Mouse (Mus musculus): ENCODE results near the gene Gimap4. TPM values are rescaled to one million over a fixed set of nuclear protein-coding genes. Genes with fewer than 3 reads are reported as not detected.

Gene Gimap4
- polyA plus RNA-seq, 1 experiment, result not detected

DNA sequence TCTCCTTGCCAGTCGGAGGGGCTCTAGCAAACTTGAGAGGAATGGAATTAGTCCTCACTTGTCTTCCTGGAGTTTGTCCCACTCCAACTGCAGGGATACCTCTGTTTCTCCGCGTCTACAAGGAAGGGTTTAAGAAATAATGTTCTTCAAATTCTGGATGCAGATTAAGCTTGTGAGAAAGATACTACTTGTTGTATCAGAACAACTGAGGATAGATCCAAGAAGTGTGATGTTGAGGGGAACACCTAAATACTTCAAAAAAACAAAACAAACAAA is 55.4 kb downstream of the Gimap4 start:
- no peak for TF ChIP-seq E2F4 (IDR thresholded peaks at IDR 0.05; ENCODE audit: insufficient read depth)
- TF ChIP-seq USF1 (IDR thresholded peaks at IDR 0.05; ENCODE audit: low read depth), result no peak
- TF ChIP-seq REST (IDR thresholded peaks at IDR 0.05; ENCODE audit: insufficient read depth, insufficient read length), result no peak
- TF ChIP-seq MYOG (IDR thresholded peaks at IDR 0.05; ENCODE audit: control insufficient read depth in 1 of 3, insufficient read depth in 1 of 3, insufficient read length in 2 of 3, low read depth in 2 of 3), result no peak
- no peak for TF ChIP-seq POLR2A (IDR thresholded peaks at IDR 0.05; ENCODE audit: insufficient read length, low read depth)
- TF ChIP-seq TCF12 (IDR thresholded peaks at IDR 0.05; ENCODE audit: insufficient read depth, poor library complexity, severe bottlenecking), result no peak
- Histone ChIP-seq H3ac (ENCODE audit: control insufficient read depth, insufficient read length) (no peak overlapping the region), H3K4me3 (no peak overlapping the region), H3K4me2 (ENCODE audit: low read depth) (no peak overlapping the region), H3K36me3 (ENCODE audit: control insufficient read depth, insufficient read depth) (no peaks in the 10 kb centered on the region), H3K79me2 (ENCODE audit: control insufficient read depth, insufficient read depth) (no peaks in the 10 kb centered on the region), H3K27me3 (ENCODE audit: control insufficient read depth, insufficient read depth, insufficient read length) (no peaks in the 10 kb centered on the region)

DNA sequence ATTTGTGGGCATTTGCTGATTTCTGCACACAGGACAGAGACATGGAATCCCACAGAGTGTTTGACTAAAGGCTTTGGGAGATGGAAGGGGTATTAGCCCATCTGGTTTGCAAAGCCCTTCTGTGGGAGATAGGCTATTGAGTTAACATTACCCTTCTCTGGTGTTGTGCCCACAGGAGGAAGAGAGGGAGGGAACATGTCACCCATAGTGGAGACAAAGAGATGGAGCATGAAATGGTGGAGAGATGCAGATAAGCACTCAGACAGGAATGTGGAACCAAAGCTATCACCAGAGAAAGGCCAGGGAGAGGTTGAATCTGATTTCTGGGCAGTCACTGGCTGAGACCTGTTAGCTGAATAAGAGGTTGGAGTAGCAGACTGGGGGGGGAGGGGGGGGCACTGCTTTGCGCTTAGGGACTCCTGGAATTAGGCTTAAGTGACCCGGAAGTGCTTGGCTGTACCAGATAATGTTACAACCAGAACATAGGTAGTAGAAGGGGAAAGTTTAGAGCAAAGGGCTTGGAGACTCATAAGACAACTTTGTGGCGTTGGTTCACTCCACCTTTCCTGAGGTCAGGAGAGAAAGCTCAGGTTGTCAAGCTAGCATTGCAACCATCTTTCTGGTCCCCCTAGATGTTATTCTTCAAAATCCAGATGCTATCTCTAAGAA is 56.3 kb downstream of the Gimap4 start:
- H3K4me2 ChIP-seq (ENCODE audit: low read depth), result no peak overlapping the region
- no peaks in the 10 kb centered on the region for H3K36me3 ChIP-seq (ENCODE audit: control insufficient read depth, insufficient read depth)
- H3K79me2 ChIP-seq (ENCODE audit: control insufficient read depth, insufficient read depth), result no peaks in the 10 kb centered on the region
- H3ac ChIP-seq (ENCODE audit: control insufficient read depth, insufficient read length), result no peak overlapping the region
- H3K27me3 ChIP-seq (ENCODE audit: control insufficient read depth, insufficient read depth, insufficient read length), result no peaks in the 10 kb centered on the region
- TF ChIP-seq TCF12 (IDR thresholded peaks at IDR 0.05; ENCODE audit: insufficient read depth, poor library complexity, severe bottlenecking), result no peak
- TF ChIP-seq E2F4 (IDR thresholded peaks at IDR 0.05; ENCODE audit: insufficient read depth), result no peak
- TF ChIP-seq POLR2A (IDR thresholded peaks at IDR 0.05; ENCODE audit: insufficient read length, low read depth), result no peak
- no peak for TF ChIP-seq USF1 (IDR thresholded peaks at IDR 0.05; ENCODE audit: low read depth)
- no peak for TF ChIP-seq MYOD1 (IDR thresholded peaks at IDR 0.05; ENCODE audit: control insufficient read depth in 1 of 3, insufficient read length in 2 of 3, low read depth in 2 of 3)
- no peak for TF ChIP-seq CEBPB (IDR thresholded peaks at IDR 0.05; ENCODE audit: insufficient read depth, poor library complexity, severe bottlenecking)
- TF ChIP-seq MYOG (IDR thresholded peaks at IDR 0.05; ENCODE audit: control insufficient read depth in 1 of 3, insufficient read depth in 1 of 3, insufficient read length in 2 of 3, low read depth in 2 of 3), result no peak
- TF ChIP-seq REST (IDR thresholded peaks at IDR 0.05; ENCODE audit: insufficient read depth, insufficient read length), result no peak
- no peak for TF ChIP-seq POLR2AphosphoS2 (IDR thresholded peaks at IDR 0.05; ENCODE audit: insufficient read length, low read depth)
- no peak for TF ChIP-seq MAX (IDR thresholded peaks at IDR 0.05; ENCODE audit: low read depth)
- no peak for TF ChIP-seq TCF3 (IDR thresholded peaks at IDR 0.05; ENCODE audit: insufficient read length, low read depth)
- TF ChIP-seq SRF (IDR thresholded peaks at IDR 0.05; ENCODE audit: control insufficient read depth, insufficient read length, low read depth), result no peak
- H3K4me3 ChIP-seq, result no peak overlapping the region

DNA sequence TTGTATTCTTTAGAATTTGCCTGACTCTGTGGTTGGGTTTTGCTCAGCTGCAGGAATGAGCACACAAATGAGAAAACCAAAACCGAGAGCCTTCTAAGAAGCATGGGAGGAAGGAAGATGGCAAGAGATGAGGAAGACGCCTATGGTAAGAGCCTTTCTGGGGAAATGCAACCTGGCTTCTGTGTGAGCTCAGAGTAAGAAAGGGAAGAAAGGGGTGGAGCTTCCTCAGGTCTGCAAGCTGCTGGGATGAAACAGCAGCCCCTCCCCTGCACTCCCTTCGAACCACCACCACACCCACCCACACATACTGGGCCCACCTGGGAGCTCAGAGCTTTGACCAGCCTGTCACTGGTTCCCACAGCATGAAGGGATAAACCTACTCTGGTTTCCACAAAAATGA is 56.9 kb downstream of the Gimap4 start:
- no peak overlapping the region for H3K4me3 ChIP-seq
- no peaks in the 10 kb centered on the region for H3K36me3 ChIP-seq (ENCODE audit: control insufficient read depth, insufficient read depth)
- no peak for TF ChIP-seq POLR2AphosphoS2 (IDR thresholded peaks at IDR 0.05; ENCODE audit: insufficient read length, low read depth)
- H3K79me2 ChIP-seq (ENCODE audit: control insufficient read depth, insufficient read depth), result no peaks in the 10 kb centered on the region
- H3ac ChIP-seq (ENCODE audit: control insufficient read depth, insufficient read length), result no peak overlapping the region
- no peaks in the 10 kb centered on the region for H3K27me3 ChIP-seq (ENCODE audit: control insufficient read depth, insufficient read depth, insufficient read length)
- H3K4me2 ChIP-seq (ENCODE audit: low read depth), result no peak overlapping the region

Other genes with a start within 250 kb of the Gimap4 start
- gene Zfp467, start 238.7 kb upstream of the Gimap4 start, polyA plus RNA-seq (2012; fragmentation: generic; extraction: Trizol), result 1.7 TPM
- gene Sspo, start 236.3 kb upstream of the Gimap4 start, polyA plus RNA-seq (2012; fragmentation: generic; extraction: Trizol), result 2.5 TPM
- gene Atp6v0e2, start 146.9 kb upstream of the Gimap4 start, polyA plus RNA-seq (2012; fragmentation: generic; extraction: Trizol), result 5.1 TPM
- 10.0 TPM for gene Lrrc61, start 129.8 kb upstream of the Gimap4 start, polyA plus RNA-seq (2012; fragmentation: generic; extraction: Trizol)
- 0.17 TPM for gene Rarres2, start 111.8 kb upstream of the Gimap4 start, polyA plus RNA-seq (2012; fragmentation: generic; extraction: Trizol)
- gene Gm45021, start 94.9 kb upstream of the Gimap4 start, polyA plus RNA-seq (2012; fragmentation: generic; extraction: Trizol), result not detected
- 15.3 TPM for gene Repin1, start 90.7 kb upstream of the Gimap4 start, polyA plus RNA-seq (2012; fragmentation: generic; extraction: Trizol)
- 1.5 TPM for gene Gm44965, start 90.6 kb upstream of the Gimap4 start, polyA plus RNA-seq (2012; fragmentation: generic; extraction: Trizol)
- gene Zfp775, start 82.5 kb upstream of the Gimap4 start, polyA plus RNA-seq (2012; fragmentation: generic; extraction: Trizol), result 4.1 TPM
- 0.01 TPM for gene AI854703, start 57.8 kb upstream of the Gimap4 start, polyA plus RNA-seq (2012; fragmentation: generic; extraction: Trizol)
- gene Gimap8, start 37.3 kb upstream of the Gimap4 start, polyA plus RNA-seq (2012; fragmentation: generic; extraction: Trizol), result 0.01 TPM
- 0.42 TPM for gene Gimap9, start 8.4 kb upstream of the Gimap4 start, polyA plus RNA-seq (2012; fragmentation: generic; extraction: Trizol)
- gene Gimap6, start 23.7 kb downstream of the Gimap4 start, polyA plus RNA-seq (2012; fragmentation: generic; extraction: Trizol), result not detected
- not detected for gene Gm28053, start 34.1 kb downstream of the Gimap4 start, polyA plus RNA-seq (2012; fragmentation: generic; extraction: Trizol)
- not detected for gene Gimap7, start 34.1 kb downstream of the Gimap4 start, polyA plus RNA-seq (2012; fragmentation: generic; extraction: Trizol)
- not detected for gene Gimap1, start 54.5 kb downstream of the Gimap4 start, polyA plus RNA-seq (2012; fragmentation: generic; extraction: Trizol)
- not detected for gene Gimap5, start 61.6 kb downstream of the Gimap4 start, polyA plus RNA-seq (2012; fragmentation: generic; extraction: Trizol)
- gene Gimap3, start 86.3 kb downstream of the Gimap4 start, polyA plus RNA-seq (2012; fragmentation: generic; extraction: Trizol), result not detected
- gene Tmem176a, start 156.4 kb downstream of the Gimap4 start, polyA plus RNA-seq (2012; fragmentation: generic; extraction: Trizol), result 3.0 TPM
- gene Tmem176b, start 156.9 kb downstream of the Gimap4 start, polyA plus RNA-seq (2012; fragmentation: generic; extraction: Trizol), result 9.9 TPM
- gene Aoc1, start 188.3 kb downstream of the Gimap4 start, polyA plus RNA-seq (2012; fragmentation: generic; extraction: Trizol), result not detected
- gene 1600015I10Rik, start 245.3 kb downstream of the Gimap4 start, polyA plus RNA-seq (2012; fragmentation: generic; extraction: Trizol), result not detected

Data from myocyte (in vitro differentiated cells).